Mouse (Mus musculus): ENCODE data around the gene Slc22a12. TPM values are rescaled to one million over a fixed set of nuclear protein-coding genes. Genes with fewer than 3 reads are reported as not detected.

The Slc22a12 gene
- polyA plus RNA-seq, 1 experiment from 2014 or later, result not detected

- whole genome bisulfite sequencing, result 73% methylated on average over 8 of the region's 8 CpGs
- Histone ChIP-seq H3K4me3 (no peak overlapping the region), H3K27me3 (ENCODE audit: insufficient read depth, poor library complexity, severe bottlenecking) (peaks cover 19% of the 10 kb centered on the region)
These were observed 5.3 kb downstream of the Slc22a12 start for GRCm38 (mm10) chr19:6537526-6537925.

GRCm38 (mm10) chr19:6536696-6537095 lies 6.1 kb downstream of the Slc22a12 start:
- no peaks in the 10 kb centered on the region for H3K36me3 ChIP-seq
- 77% methylated on average over 6 of the region's 6 CpGs for WGBS
- H3K27ac ChIP-seq, result 0 out of 2 replicates have a peak overlapping the region, but pooled peaks have one; percentile 14
- H3K9me3 ChIP-seq, result no peaks in the 10 kb centered on the region
- H3K4me3 ChIP-seq, result no peak overlapping the region
- H3K4me1 ChIP-seq (replicated peaks), result peaks cover 31% of the 10 kb centered on the region
- no peak for DNase-seq (ENCODE audit: low spot score)
- H3K27me3 ChIP-seq (ENCODE audit: insufficient read depth, poor library complexity, severe bottlenecking), result peaks cover 25% of the 10 kb centered on the region

More at GRCm38 (mm10) chr19:6537526-6537925, 5.3 kb downstream of the Slc22a12 start:
- Histone ChIP-seq H3K4me1 (replicated peaks) (peaks cover 23% of the 10 kb centered on the region), H3K36me3 (no peaks in the 10 kb centered on the region), H3K27ac (0 out of 2 replicates have a peak overlapping the region, but pooled peaks have one; percentile 14), H3K9me3 (no peaks in the 10 kb centered on the region)
- no peak for DNase-seq (ENCODE audit: low spot score)

GRCm38 (mm10) chr19:6536201-6536600 lies 6.6 kb downstream of the Slc22a12 start:
- 82% methylated on average over 3 of the region's 3 CpGs for WGBS
- H3K27me3 ChIP-seq (ENCODE audit: insufficient read depth, poor library complexity, severe bottlenecking), result peaks cover 30% of the 10 kb centered on the region
- no peak for DNase-seq (ENCODE audit: low spot score)
- peaks cover 36% of the 10 kb centered on the region for H3K4me1 ChIP-seq (replicated peaks)
- H3K27ac ChIP-seq, result no peak overlapping the region
- no peaks in the 10 kb centered on the region for H3K9me3 ChIP-seq
- H3K4me3 ChIP-seq, result no peak overlapping the region
- no peaks in the 10 kb centered on the region for H3K36me3 ChIP-seq

GRCm38 (mm10) chr19:6534118-6534415 lies 8.8 kb downstream of the Slc22a12 start:
- Histone ChIP-seq H3K36me3 (no peaks in the 10 kb centered on the region), H3K4me3 (no peak overlapping the region), H3K4me1 (replicated peaks) (peaks cover 56% of the 10 kb centered on the region), H3K9me3 (no peaks in the 10 kb centered on the region), H3K27ac (peak overlapping the region; percentile 94), H3K27me3 (ENCODE audit: insufficient read depth, poor library complexity, severe bottlenecking) (peaks cover 31% of the 10 kb centered on the region)
- DNase-seq (ENCODE audit: low spot score), result no peak
- WGBS, result 38% methylated on average over 5 of the region's 5 CpGs

- peak overlapping the region; percentile 94 for H3K27ac ChIP-seq
- WGBS, result 63% methylated on average over 11 of the region's 11 CpGs
These were observed 9.3 kb downstream of the Slc22a12 start for GRCm38 (mm10) chr19:6533290-6534117.

GRCm38 (mm10) chr19:6532656-6533055 lies 10.2 kb downstream of the Slc22a12 start:
- DNase-seq (ENCODE audit: low spot score), result peak; percentile 61
- Histone ChIP-seq H3K36me3 (no peaks in the 10 kb centered on the region), H3K4me1 (replicated peaks) (peaks cover 71% of the 10 kb centered on the region), H3K9me3 (no peaks in the 10 kb centered on the region), H3K27ac (peak overlapping the region; percentile 94), H3K27me3 (ENCODE audit: insufficient read depth, poor library complexity, severe bottlenecking) (peaks cover 31% of the 10 kb centered on the region), H3K4me3 (peak overlapping the region; percentile 63)
- WGBS, result 6% methylated on average over 13 of the region's 13 CpGs

More at GRCm38 (mm10) chr19:6533290-6534117, 9.3 kb downstream of the Slc22a12 start:
- DNase-seq (ENCODE audit: low spot score), result no peak
- Histone ChIP-seq H3K27me3 (ENCODE audit: insufficient read depth, poor library complexity, severe bottlenecking) (peaks cover 31% of the 10 kb centered on the region), H3K9me3 (no peaks in the 10 kb centered on the region), H3K36me3 (no peaks in the 10 kb centered on the region), H3K4me1 (replicated peaks) (peaks cover 62% of the 10 kb centered on the region), H3K4me3 (no peak overlapping the region)

GRCm38 (mm10) chr19:6531832-6532471 lies 10.9 kb downstream of the Slc22a12 start:
- peak; percentile 56 for DNase-seq (ENCODE audit: low spot score)
- Histone ChIP-seq H3K36me3 (no peaks in the 10 kb centered on the region), H3K4me3 (peak overlapping the region; percentile 63), H3K27ac (peak overlapping the region; percentile 94), H3K27me3 (ENCODE audit: insufficient read depth, poor library complexity, severe bottlenecking) (peaks cover 31% of the 10 kb centered on the region), H3K4me1 (replicated peaks) (peaks cover 73% of the 10 kb centered on the region), H3K9me3 (no peaks in the 10 kb centered on the region)
- WGBS, result 1% methylated on average over 36 of the region's 36 CpGs

GRCm38 (mm10) chr19:6531011-6531631 lies 11.7 kb downstream of the Slc22a12 start:
- peaks cover 73% of the 10 kb centered on the region for H3K4me1 ChIP-seq (replicated peaks)
- H3K27ac ChIP-seq, result peak overlapping the region; percentile 94
- peaks cover 31% of the 10 kb centered on the region for H3K27me3 ChIP-seq (ENCODE audit: insufficient read depth, poor library complexity, severe bottlenecking)
- no peaks in the 10 kb centered on the region for H3K9me3 ChIP-seq
- peak overlapping the region; percentile 63 for H3K4me3 ChIP-seq
- peak; percentile 61 for DNase-seq (ENCODE audit: low spot score)
- H3K36me3 ChIP-seq, result no peaks in the 10 kb centered on the region; the same call in 1 of the 2 replicates
- under 1% methylated on average over 56 of the region's 56 CpGs for WGBS

GRCm38 (mm10) chr19:6530359-6530758 lies 12.5 kb downstream of the Slc22a12 start:
- H3K4me3 ChIP-seq, result peak overlapping the region; percentile 63

GRCm38 (mm10) chr19:6529265-6529985 lies 13.4 kb downstream of the Slc22a12 start:
- H3K27me3 ChIP-seq (ENCODE audit: insufficient read depth, poor library complexity, severe bottlenecking), result peaks cover 31% of the 10 kb centered on the region
- no peaks in the 10 kb centered on the region; the same call in 1 of the 2 replicates for H3K36me3 ChIP-seq
- H3K9me3 ChIP-seq, result no peaks in the 10 kb centered on the region
- 56% methylated on average over 14 of the region's 14 CpGs for WGBS
- peaks cover 68% of the 10 kb centered on the region for H3K4me1 ChIP-seq (replicated peaks)
- H3K27ac ChIP-seq, result peak overlapping the region; percentile 75
- peak overlapping the region; percentile 63 for H3K4me3 ChIP-seq
- peak; percentile 65 for DNase-seq (ENCODE audit: low spot score)

More at GRCm38 (mm10) chr19:6530359-6530758, 12.5 kb downstream of the Slc22a12 start:
- DNase-seq (ENCODE audit: low spot score), result no peak
- H3K36me3 ChIP-seq, result no peaks in the 10 kb centered on the region; the same call in 1 of the 2 replicates
- peak overlapping the region; percentile 75 for H3K27ac ChIP-seq
- WGBS, result 24% methylated on average over 13 of the region's 13 CpGs
- H3K9me3 ChIP-seq, result no peaks in the 10 kb centered on the region
- H3K27me3 ChIP-seq (ENCODE audit: insufficient read depth, poor library complexity, severe bottlenecking), result peaks cover 31% of the 10 kb centered on the region
- peaks cover 71% of the 10 kb centered on the region for H3K4me1 ChIP-seq (replicated peaks)

GRCm38 (mm10) chr19:6527839-6528531 lies 14.8 kb downstream of the Slc22a12 start:
- H3K9me3 ChIP-seq, result no peaks in the 10 kb centered on the region
- DNase-seq (ENCODE audit: low spot score), result no peak
- H3K36me3 ChIP-seq, result no peaks in the 10 kb centered on the region; the same call in 1 of the 2 replicates
- H3K27ac ChIP-seq, result no peak overlapping the region
- WGBS, result 74% methylated on average over 17 of the region's 17 CpGs
- no peak overlapping the region for H3K4me3 ChIP-seq
- H3K27me3 ChIP-seq (ENCODE audit: insufficient read depth, poor library complexity, severe bottlenecking), result peaks cover 18% of the 10 kb centered on the region
- H3K4me1 ChIP-seq (replicated peaks), result peaks cover 58% of the 10 kb centered on the region

GRCm38 (mm10) chr19:6527439-6527838 lies 15.4 kb downstream of the Slc22a12 start:
- Histone ChIP-seq H3K27ac (no peak overlapping the region), H3K9me3 (no peaks in the 10 kb centered on the region), H3K36me3 (no peaks in the 10 kb centered on the region; the same call in 1 of the 2 replicates), H3K27me3 (ENCODE audit: insufficient read depth, poor library complexity, severe bottlenecking) (peaks cover 12% of the 10 kb centered on the region), H3K4me1 (replicated peaks) (peaks cover 52% of the 10 kb centered on the region), H3K4me3 (no peak overlapping the region)
- no peak for DNase-seq (ENCODE audit: low spot score)
- 91% methylated on average over 3 of the region's 3 CpGs for WGBS

Measured in hindbrain, embryonic 10.5 days (tissue).